Comparison of ENCODE assay signal across 17 mouse cellular contexts in the genomic region with DNA sequence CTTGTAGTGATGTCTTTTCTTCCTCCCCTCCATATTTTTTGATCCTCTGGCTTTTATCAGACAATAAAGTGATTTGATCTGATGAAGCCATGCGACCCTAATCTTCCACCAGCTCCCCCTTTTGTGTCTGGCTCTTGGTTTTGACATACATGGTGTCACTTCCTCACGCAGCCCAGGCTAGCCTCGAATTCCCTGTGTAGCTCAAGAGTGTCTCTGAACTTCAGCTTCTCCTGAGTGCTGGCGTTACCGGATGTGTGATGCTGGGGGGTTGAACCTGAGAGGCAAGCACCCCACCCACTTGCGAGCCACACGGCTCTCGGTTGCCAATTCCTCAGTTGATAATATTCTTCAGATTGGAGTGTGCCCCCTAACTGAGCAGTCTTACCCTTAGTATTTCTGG. TPM values are rescaled to one million over a fixed set of nuclear protein-coding genes. Genes with fewer than 3 reads are reported as not detected.
DNase-seq lines count a peak whose midpoint lies in the region; ATAC-seq and TF ChIP-seq lines count a peak whose summit lies in the region.
"Had no signal": no experiment of that assay in that cellular context is flagged by ENCODE, and none has a peak within 500 bp of the region (broad histone marks: within the 10 kb centered on the region; RNA-seq: fewer than 3 reads in every experiment).

No protein-coding gene starts in this region.

- H3K36me3 ChIP-seq in midbrain, embryonic 11.5 days (ENCODE audit: control insufficient read depth, insufficient read depth, low read length), result peaks cover 11% of the 10 kb centered on the region
- H3K36me3 ChIP-seq in midbrain, embryonic 13.5 days, result peaks cover 24% of the 10 kb centered on the region

- H3K9ac ChIP-seq in midbrain, embryonic 11.5 days (ENCODE audit: low read length), result no peak overlapping the region
- H3K9ac ChIP-seq in midbrain, embryonic 13.5 days (replicated peaks), result no peak overlapping the region
- H3K9ac ChIP-seq: embryonic facial prominence, embryonic 13.5 days; forebrain, embryonic 13.5 days; forebrain, postnatal 0 days; hindbrain, embryonic 15.5 days had no signal

- no peaks in the 10 kb centered on the region for H3K4me1 ChIP-seq in midbrain, embryonic 11.5 days (ENCODE audit: control insufficient read depth, insufficient read depth, low read length)
- H3K4me1 ChIP-seq in midbrain, embryonic 13.5 days (replicated peaks), result no peaks in the 10 kb centered on the region
- H3K4me1 ChIP-seq: forebrain, embryonic 13.5 days; hindbrain, embryonic 15.5 days had no signal

- peak overlapping the region; percentile 77 for H3K27ac ChIP-seq in gastrocnemius, adult 2 months
- no peak overlapping the region for H3K27ac ChIP-seq in midbrain, embryonic 11.5 days (ENCODE audit: low read depth, low read length)
- H3K27ac ChIP-seq in midbrain, embryonic 13.5 days, result no peak overlapping the region
- H3K27ac ChIP-seq in left cerebral cortex, adult 2 months, result no peak overlapping the region
- H3K27ac ChIP-seq: forebrain, embryonic 13.5 days; hindbrain, embryonic 15.5 days had no signal

- no peaks in the 10 kb centered on the region for H3K27me3 ChIP-seq in midbrain, embryonic 11.5 days (ENCODE audit: control insufficient read depth, insufficient read depth, low read length)
- peaks cover 8% of the 10 kb centered on the region for H3K27me3 ChIP-seq in midbrain, embryonic 13.5 days
- H3K27me3 ChIP-seq: embryonic facial prominence, embryonic 13.5 days; forebrain, embryonic 13.5 days; heart, embryonic 13.5 days; hindbrain, embryonic 15.5 days had no signal

- no peak for TF ChIP-seq CTCF in gastrocnemius, adult 2 months (IDR thresholded peaks at IDR 0.05)
- no peak for TF ChIP-seq CTCF in left cerebral cortex, adult 2 months (IDR thresholded peaks at IDR 0.05)

- no peak for DNase-seq in gastrocnemius, adult 2 months
- no peak for DNase-seq in gastrocnemius, adult 8-10 months (ENCODE audit: low spot score in 2 of 2)
- DNase-seq in midbrain, embryonic 11.5 days (ENCODE audit: low spot score, missing footprints), result peak; percentile 54
- DNase-seq in left cerebral cortex, adult 2 months (ENCODE audit: extremely low spot score in 1 of 2, low spot score in 2 of 2), result no peak
- DNase-seq in kidney, postnatal 14 days, result no peak
- DNase-seq: adrenal gland, postnatal 10 days; cerebellum, adult 11-12 months; cerebellum, adult 9-11 months; cerebellum, postnatal 36 days; forebrain, postnatal 0 days had no signal

- no peak overlapping the region for H3K4me3 ChIP-seq in gastrocnemius, adult 2 months
- no peak overlapping the region for H3K4me3 ChIP-seq in midbrain, embryonic 11.5 days (ENCODE audit: low read depth, low read length)
- no peak overlapping the region for H3K4me3 ChIP-seq in midbrain, embryonic 13.5 days (replicated peaks)
- H3K4me3 ChIP-seq in left cerebral cortex, adult 2 months, result no peak overlapping the region
- H3K4me3 ChIP-seq: embryonic facial prominence, embryonic 13.5 days; forebrain, embryonic 13.5 days; heart, embryonic 13.5 days; hindbrain, embryonic 15.5 days had no signal

- intact Hi-C loops in gastrocnemius, adult 2 months (cut with DNase I), result loop anchor here (5.0 kb wide), 1 partner anchor 50 kb away; the partner anchor contains the start of gene Fam20a
- intact Hi-C loops in left cerebral cortex, adult 2 months (cut with DNase I), result loop anchor here (5.0 kb wide), 1 partner anchor 125 kb away; no protein-coding TSS in a partner anchor

- H3K4me2 ChIP-seq in midbrain, embryonic 11.5 days, result no peak overlapping the region
- H3K4me2 ChIP-seq in midbrain, embryonic 13.5 days (replicated peaks), result no peak overlapping the region
- H3K4me2 ChIP-seq: embryonic facial prominence, embryonic 13.5 days; forebrain, embryonic 13.5 days; heart, embryonic 13.5 days; hindbrain, embryonic 15.5 days had no signal

- no peaks in the 10 kb centered on the region for H3K9me3 ChIP-seq in midbrain, embryonic 11.5 days (ENCODE audit: control insufficient read depth, low read length)
- no peaks in the 10 kb centered on the region for H3K9me3 ChIP-seq in midbrain, embryonic 13.5 days
- H3K9me3 ChIP-seq: embryonic facial prominence, embryonic 13.5 days; forebrain, embryonic 13.5 days; G1E; heart, embryonic 13.5 days; hindbrain, embryonic 15.5 days had no signal

- ATAC-seq in midbrain, embryonic 11.5 days (ENCODE audit: low FRiP score), result no peak
- no peak for ATAC-seq in midbrain, embryonic 13.5 days
- peak; percentile 15 for ATAC-seq in inflammation-experienced regulatory T-cells, adult 6 months
- ATAC-seq: forebrain, embryonic 13.5 days; forebrain, postnatal 0 days had no signal

- WGBS in midbrain, embryonic 11.5 days, result 85% methylated on average over 8 of the region's 8 CpGs
- 90% methylated on average over 8 of the region's 8 CpGs for WGBS in midbrain, embryonic 13.5 days

RNA-seq across cellular contexts. Expression of gene Prkar1a, which starts 23.2 kb away (rescaled TPM):
- 100 to 1,000 TPM in 1 of 2 experiments, 10 to 100 TPM in 1; 98.9 to 117 TPM for total RNA-seq in gastrocnemius, adult 2 months (2021)
- total RNA-seq in gastrocnemius, adult 8-10 months (2022), result 100 to 1,000 TPM in 2 of 4 experiments, 10 to 100 TPM in 2; 98.3 to 106 (median 101) TPM
- 435 and 478 TPM in 2 replicates for polyA plus RNA-seq in midbrain, embryonic 11.5 days (2014; fragmentation: Nextera tagmentation; extraction: Ambion mirVana)
- polyA plus RNA-seq in midbrain, embryonic 13.5 days (2015; fragmentation: Nextera tagmentation; extraction: Ambion mirVana), result 471 and 522 TPM in 2 replicates
- 100 to 1,000 TPM; 403 to 748 (median 453) TPM for polyA plus RNA-seq in inflammation-experienced regulatory T-cells, adult 6 months (2017; shearing (Covaris generic))
- total RNA-seq in left cerebral cortex, adult 2 months (2021), result 100 to 1,000 TPM; 572 to 615 TPM

RNA-seq across cellular contexts. Expression of gene Fam20a, which starts 49.7 kb away (rescaled TPM):
- total RNA-seq in gastrocnemius, adult 2 months (2021), result 1 to 10 TPM; 1.2 to 2.7 TPM
- 1 to 10 TPM in 2 of 4 experiments, under 1 TPM in 2; 0.87 to 1.7 (median 1.2) TPM for total RNA-seq in gastrocnemius, adult 8-10 months (2022)
- polyA plus RNA-seq in midbrain, embryonic 11.5 days (2014; fragmentation: Nextera tagmentation; extraction: Ambion mirVana), result 1.9 and 2.7 TPM in 2 replicates
- 2.1 and 2.2 TPM in 2 replicates for polyA plus RNA-seq in midbrain, embryonic 13.5 days (2015; fragmentation: Nextera tagmentation; extraction: Ambion mirVana)
- 1 to 10 TPM; 1.6 to 3.8 (median 3.6) TPM for polyA plus RNA-seq in inflammation-experienced regulatory T-cells, adult 6 months (2017; shearing (Covaris generic))
- total RNA-seq in left cerebral cortex, adult 2 months (2021), result 10 to 100 TPM; 14.7 to 17.8 TPM
- polyA plus RNA-seq: G1E had no signal

Comparison
In these comparisons a context has a peak if more than half of its experiments do, and no peak if none do; other contexts are left out.
1. RNA of gene Prkar1a, which starts 23.2 kb away (total RNA-seq): 572 to 615 TPM in left cerebral cortex, adult 2 months; 98.9 to 117 TPM in gastrocnemius, adult 2 months and 98.3 to 106 TPM in gastrocnemius, adult 8-10 months; every median in the first group is over 4 times any median in the second.
2. RNA of gene Fam20a, which starts 49.7 kb away (total RNA-seq): 14.7 to 17.8 TPM in left cerebral cortex, adult 2 months; 1.2 to 2.7 TPM in gastrocnemius, adult 2 months and 0.87 to 1.7 TPM in gastrocnemius, adult 8-10 months; every median in the first group is over 4 times any median in the second.